Mouse (Mus musculus): Measurements from ENCODE around the gene Xrcc3. TPM values are rescaled to one million over a fixed set of nuclear protein-coding genes. Genes with fewer than 3 reads are reported as not detected.

Gene Xrcc3
- polyA plus RNA-seq, 1 experiment = 7.6 TPM

GRCm38 (mm10) chr12:111770651-111771050, 43.0 kb downstream of the Xrcc3 start:
- no peak for TF ChIP-seq POLR2A (IDR thresholded peaks at IDR 0.05; ENCODE audit: borderline replicate concordance, extremely low read depth, insufficient read depth, insufficient read length, poor library complexity, severe bottlenecking)
- no peak for TF ChIP-seq CTCF (IDR thresholded peaks at IDR 0.05; ENCODE audit: borderline replicate concordance, extremely low read depth, insufficient read depth, insufficient read length)
- no peak for DNase-seq (ENCODE audit: low read depth)

DNA sequence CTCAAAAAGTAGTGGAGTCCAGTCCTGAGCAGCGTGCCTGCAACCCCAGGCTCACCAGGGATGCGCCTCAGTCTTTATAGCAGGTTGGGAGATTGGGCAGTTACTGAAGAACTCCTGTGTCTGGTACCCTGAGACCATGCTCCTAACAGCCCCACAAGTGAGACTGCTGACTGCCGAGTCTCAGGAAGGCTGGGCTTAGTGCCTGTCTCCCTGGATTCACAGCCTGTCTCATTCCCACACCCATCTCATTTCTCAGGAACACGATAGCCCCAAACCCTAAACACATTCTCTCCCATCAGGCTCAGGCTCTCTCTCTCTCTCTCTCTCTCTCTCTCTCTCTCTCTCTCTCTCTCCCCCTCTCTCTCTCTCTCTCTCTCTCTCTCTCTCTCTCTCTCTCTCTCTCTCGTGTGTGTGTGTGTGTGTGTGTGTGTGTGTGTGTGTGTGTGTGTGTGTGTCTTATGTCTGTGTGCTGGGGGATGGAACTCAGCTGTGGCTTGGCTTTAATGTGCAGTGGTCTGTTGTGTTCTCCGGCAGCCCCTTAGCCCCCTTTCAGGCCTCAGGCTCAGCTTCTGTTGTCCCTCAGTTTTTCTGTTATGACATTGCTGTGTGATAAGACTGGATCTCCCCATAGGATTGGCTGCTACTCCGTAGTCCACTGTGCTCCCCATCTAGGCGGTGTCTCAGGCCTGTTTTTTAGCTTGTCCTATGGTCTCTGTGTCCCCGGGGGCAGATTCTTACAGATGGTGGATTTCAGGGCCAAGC, 43.7 kb downstream of the Xrcc3 start:
- TF ChIP-seq POLR2A (IDR thresholded peaks at IDR 0.05; ENCODE audit: borderline replicate concordance, extremely low read depth, insufficient read depth, insufficient read length, poor library complexity, severe bottlenecking) = no peak
- TF ChIP-seq CTCF (IDR thresholded peaks at IDR 0.05; ENCODE audit: borderline replicate concordance, extremely low read depth, insufficient read depth, insufficient read length) = no peak
- peak; percentile 25 for DNase-seq (ENCODE audit: low read depth)

DNA sequence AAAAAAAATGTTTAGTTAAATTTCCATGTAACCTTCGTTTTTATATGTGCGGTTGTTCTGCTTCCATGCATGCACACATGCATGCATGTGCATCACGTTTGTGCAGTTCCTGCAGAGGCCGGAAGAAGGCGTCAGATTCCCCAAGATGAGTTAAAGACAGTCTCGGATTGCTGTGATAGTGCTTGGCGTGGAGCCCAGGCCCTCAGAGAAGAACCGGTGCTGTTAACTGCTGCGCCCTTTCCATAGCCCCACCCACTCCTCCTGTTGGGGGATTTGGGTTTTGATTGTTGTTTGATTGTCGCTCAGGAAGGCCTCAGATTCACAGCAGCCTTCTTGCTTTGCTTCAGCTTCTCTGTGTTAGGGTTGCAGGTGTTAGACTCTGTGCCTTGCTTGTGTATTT, 44.4 kb downstream of the Xrcc3 start:
- DNase-seq (ENCODE audit: low read depth) = peak; percentile 91
- TF ChIP-seq POLR2A (IDR thresholded peaks at IDR 0.05; ENCODE audit: borderline replicate concordance, extremely low read depth, insufficient read depth, insufficient read length, poor library complexity, severe bottlenecking) (no peak), CTCF (IDR thresholded peaks at IDR 0.05; ENCODE audit: borderline replicate concordance, extremely low read depth, insufficient read depth, insufficient read length) (peak; percentile 38; the same call in 1 of the 2 replicates)

GRCm38 (mm10) chr12:111768322-111768928, 45.2 kb downstream of the Xrcc3 start:
- no peak for TF ChIP-seq POLR2A (IDR thresholded peaks at IDR 0.05; ENCODE audit: borderline replicate concordance, extremely low read depth, insufficient read depth, insufficient read length, poor library complexity, severe bottlenecking)
- no peak for TF ChIP-seq CTCF (IDR thresholded peaks at IDR 0.05; ENCODE audit: borderline replicate concordance, extremely low read depth, insufficient read depth, insufficient read length)
- no peak for DNase-seq (ENCODE audit: low read depth)

- TF ChIP-seq CTCF (IDR thresholded peaks at IDR 0.05; ENCODE audit: borderline replicate concordance, extremely low read depth, insufficient read depth, insufficient read length) (no peak), POLR2A (IDR thresholded peaks at IDR 0.05; ENCODE audit: borderline replicate concordance, extremely low read depth, insufficient read depth, insufficient read length, poor library complexity, severe bottlenecking) (no peak)
- no peak for DNase-seq (ENCODE audit: low read depth)
Observed at GRCm38 (mm10) chr12:111766313-111767236, 47.1 kb downstream of the Xrcc3 start.

DNA sequence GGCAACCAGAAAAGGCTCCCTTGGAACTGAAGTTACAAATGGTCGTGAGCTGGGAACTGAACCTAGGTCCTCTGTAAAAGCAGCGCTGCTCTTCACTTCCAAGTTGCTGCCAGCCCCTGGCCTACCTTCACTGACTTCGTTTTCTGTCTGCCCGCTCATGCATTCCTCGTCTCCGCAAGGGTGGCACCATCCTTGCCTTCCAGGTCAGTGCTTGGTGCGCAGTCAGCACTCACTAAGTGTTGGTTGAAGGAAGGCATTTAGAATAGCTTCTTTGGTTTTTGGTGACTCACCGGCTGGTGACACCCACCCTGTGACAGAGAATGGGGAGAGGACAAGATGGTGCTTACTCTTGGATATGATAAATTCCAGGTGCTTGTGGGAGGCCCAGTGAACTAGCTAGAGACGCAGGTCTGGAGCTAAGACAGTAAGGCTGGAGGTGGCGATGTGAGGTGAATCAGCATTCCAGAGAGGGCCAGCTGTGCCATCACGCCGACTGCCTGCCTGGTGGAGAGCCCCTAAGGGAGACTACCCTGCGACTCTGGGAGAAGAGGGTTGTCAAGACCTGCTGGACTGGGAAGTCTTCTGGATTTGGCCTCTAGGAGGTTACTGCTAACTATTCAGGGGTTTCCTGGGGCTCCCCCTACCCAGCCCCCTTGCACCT, 50.9 kb downstream of the Xrcc3 start:
- no peak for DNase-seq (ENCODE audit: low read depth)
- TF ChIP-seq POLR2A (IDR thresholded peaks at IDR 0.05; ENCODE audit: borderline replicate concordance, extremely low read depth, insufficient read depth, insufficient read length, poor library complexity, severe bottlenecking) (no peak), CTCF (IDR thresholded peaks at IDR 0.05; ENCODE audit: borderline replicate concordance, extremely low read depth, insufficient read depth, insufficient read length) (no peak)

DNA sequence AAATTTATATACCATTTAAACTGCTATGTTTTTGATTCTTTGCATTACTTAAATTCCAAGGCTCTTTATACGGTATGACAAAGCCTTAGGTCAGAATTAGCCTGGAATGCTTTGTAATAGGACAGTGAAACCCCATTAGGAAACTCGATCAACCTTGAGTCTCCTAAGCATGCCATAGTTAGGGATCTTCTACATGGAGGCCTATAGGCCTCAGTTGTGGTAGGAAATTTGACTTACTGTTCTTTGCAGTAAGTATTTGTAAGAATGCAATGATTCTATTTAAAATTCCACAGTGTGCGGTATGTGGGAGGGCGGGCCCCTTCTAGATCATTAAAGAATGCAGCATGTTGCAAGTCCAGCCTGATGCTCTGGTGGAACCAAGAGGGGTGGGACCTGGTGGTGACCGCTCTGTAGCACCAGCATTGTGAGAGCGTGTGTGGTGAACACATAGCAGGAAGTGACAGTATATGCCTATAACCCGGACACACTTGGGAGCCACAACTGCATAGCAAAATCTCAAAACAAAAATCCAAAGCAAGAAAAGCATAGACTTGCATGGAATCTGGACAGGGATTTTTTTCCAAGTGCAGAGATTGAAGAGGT, 53.3 kb downstream of the Xrcc3 start:
- DNase-seq (ENCODE audit: low read depth) = no peak
- TF ChIP-seq POLR2A (IDR thresholded peaks at IDR 0.05; ENCODE audit: borderline replicate concordance, extremely low read depth, insufficient read depth, insufficient read length, poor library complexity, severe bottlenecking) (no peak), CTCF (IDR thresholded peaks at IDR 0.05; ENCODE audit: borderline replicate concordance, extremely low read depth, insufficient read depth, insufficient read length) (no peak)

DNA sequence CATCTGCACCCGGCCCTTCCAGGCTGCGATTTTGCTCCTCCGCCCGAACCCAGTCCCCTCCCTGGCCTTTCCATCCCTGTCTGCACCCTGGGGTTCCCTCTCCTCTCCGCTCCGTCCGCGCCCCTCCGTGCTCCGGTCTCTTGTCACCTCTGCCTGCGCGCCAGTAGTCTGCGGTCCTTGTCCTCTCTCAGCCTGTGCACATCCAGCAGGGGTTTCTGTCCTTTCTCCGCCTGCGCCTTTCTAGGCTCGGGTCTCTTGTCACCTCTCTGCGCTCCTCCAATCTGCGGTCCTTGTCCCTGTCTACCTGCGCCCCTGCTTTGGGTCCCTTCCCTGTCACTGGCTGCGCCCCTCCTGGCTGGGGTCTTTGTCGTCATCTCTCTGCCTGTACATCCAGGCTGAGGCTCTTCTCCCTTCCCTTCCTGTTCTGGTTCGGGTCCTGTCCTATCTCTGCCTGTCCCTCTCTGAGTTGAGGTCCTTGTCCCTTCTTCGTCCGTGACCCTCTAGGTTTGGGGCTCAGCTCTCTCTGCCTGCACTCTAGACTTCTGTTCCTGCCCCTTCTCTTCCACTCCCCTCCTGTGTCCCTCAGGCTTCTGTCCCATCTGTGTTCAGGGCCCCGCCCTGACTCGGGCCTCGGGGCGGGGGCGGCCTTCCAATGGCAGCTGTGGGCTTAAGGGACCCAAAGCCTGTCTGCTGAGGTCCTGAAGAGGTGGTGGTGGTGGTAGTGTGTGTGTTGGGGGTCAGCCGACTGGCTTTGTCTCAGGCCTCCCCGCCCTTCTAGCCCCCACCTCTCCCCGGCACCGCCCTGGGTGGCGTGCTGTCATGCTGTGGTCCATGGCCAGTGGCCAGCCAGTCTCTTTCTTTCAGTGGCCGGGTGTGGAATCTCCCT, 54.3 kb downstream of the Xrcc3 start:
- peak; percentile 61 for DNase-seq (ENCODE audit: low read depth)
- TF ChIP-seq POLR2A (IDR thresholded peaks at IDR 0.05; ENCODE audit: borderline replicate concordance, extremely low read depth, insufficient read depth, insufficient read length, poor library complexity, severe bottlenecking) (no peak), CTCF (IDR thresholded peaks at IDR 0.05; ENCODE audit: borderline replicate concordance, extremely low read depth, insufficient read depth, insufficient read length) (no peak)

GRCm38 (mm10) chr12:111758381-111759175, 55.1 kb downstream of the Xrcc3 start, which contains the start of gene Klc1:
Gene Klc1, plus strand, starts transcription at chr12:111758849.
- peak; percentile 86 for DNase-seq (ENCODE audit: low read depth)
- TF ChIP-seq CTCF (IDR thresholded peaks at IDR 0.05; ENCODE audit: borderline replicate concordance, extremely low read depth, insufficient read depth, insufficient read length) = no peak
- peak; percentile 99 for TF ChIP-seq POLR2A (IDR thresholded peaks at IDR 0.05; ENCODE audit: borderline replicate concordance, extremely low read depth, insufficient read depth, insufficient read length, poor library complexity, severe bottlenecking)

Measured in brain, embryonic 14.5 days (tissue).